Mouse (Mus musculus) erythroblast, adult 5-6 weeks (primary cell): ENCODE measurements around the gene Mmd. TPM values are rescaled to one million over a fixed set of nuclear protein-coding genes. Genes with fewer than 3 reads are reported as not detected.
"Not testable (repeated sequence)": the region's sequence is repeated elsewhere in the genome, so short reads cannot be mapped to it uniquely, and the experiment has no call there.

Source experiments
- ATAC-seq: replicated peaks from 2 replicates; pipeline ENCODE4 v1.8.0; 2016; ENCODE audit warnings: moderate number of reproducible peaks, mild to moderate bottlenecking, moderate TSS enrichment, inconsistent platforms; ENCODE audit not compliant: poor library complexity, low FRiP score, severe bottlenecking
- total RNA-seq, 2 experiments: library from RNA; stranded (forward) in 1 of 2; stranded (reverse) in 1 of 2; fragments of 150-400 nt in 1 of 2; fragments of 200-764, 138-1000 nt in 1 of 2; gene quantifications; 2 replicates each; pipeline versions ENCODE4 v1.2.3 to v1.2.4; 2015 to 2017; ENCODE audit warnings: low replicate concordance in 2 of 2

Gene Mmd
- total RNA-seq, 2 experiments from 2014 or later = 2.6 to 5.6 TPM

- ATAC-seq = no peak
Measured at GRCm38 (mm10) chr11:90280069-90280468, 30.8 kb downstream of the Mmd start.

DNA sequence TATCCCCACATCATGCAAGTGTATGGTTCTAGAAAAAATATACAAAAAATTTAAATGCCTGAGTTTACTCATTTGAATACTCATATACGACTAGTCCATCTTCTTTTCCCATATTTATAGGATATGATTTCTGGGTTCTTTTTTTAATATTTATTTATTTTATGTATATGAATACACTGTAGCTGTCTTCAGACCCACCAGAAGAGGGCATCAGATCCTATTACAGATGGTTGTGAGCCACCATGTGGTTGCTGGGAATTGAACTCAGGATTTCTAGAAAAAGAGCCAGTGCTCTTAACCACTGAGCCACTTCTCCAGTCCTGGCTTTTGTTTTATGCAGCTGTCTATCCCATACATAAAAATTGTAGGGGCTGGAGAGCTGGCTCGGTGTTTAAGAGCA is 32.7 kb downstream of the Mmd start:
- ATAC-seq = not testable (repeated sequence)

- ATAC-seq = no peak
Measured at GRCm38 (mm10) chr11:90283159-90283558, 33.9 kb downstream of the Mmd start.

DNA sequence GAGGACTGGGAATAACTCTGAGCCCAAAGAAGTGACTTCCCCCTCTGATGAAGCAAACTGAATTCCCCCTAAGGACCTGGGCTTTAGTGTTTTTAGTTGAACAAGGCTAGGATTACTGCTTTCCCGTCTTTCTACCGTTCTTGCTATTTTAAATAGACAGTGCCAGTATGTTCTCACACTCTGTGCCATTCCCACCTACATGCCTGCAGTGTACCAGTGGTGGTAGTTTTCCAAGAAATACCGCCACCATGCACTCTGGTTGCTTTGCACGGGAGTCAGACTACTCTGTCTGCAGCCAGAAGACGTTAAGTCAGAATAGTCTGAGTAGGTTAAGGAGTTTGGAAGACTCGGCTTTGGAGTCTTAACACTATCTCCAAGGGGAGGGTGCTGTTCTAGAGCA is 34.3 kb downstream of the Mmd start:
- ATAC-seq = no peak

GRCm38 (mm10) chr11:90284079-90284478 is 34.8 kb downstream of the Mmd start:
- no peak for ATAC-seq

- no peak for ATAC-seq
Measured at GRCm38 (mm10) chr11:90284623-90285022, 35.4 kb downstream of the Mmd start.

DNA sequence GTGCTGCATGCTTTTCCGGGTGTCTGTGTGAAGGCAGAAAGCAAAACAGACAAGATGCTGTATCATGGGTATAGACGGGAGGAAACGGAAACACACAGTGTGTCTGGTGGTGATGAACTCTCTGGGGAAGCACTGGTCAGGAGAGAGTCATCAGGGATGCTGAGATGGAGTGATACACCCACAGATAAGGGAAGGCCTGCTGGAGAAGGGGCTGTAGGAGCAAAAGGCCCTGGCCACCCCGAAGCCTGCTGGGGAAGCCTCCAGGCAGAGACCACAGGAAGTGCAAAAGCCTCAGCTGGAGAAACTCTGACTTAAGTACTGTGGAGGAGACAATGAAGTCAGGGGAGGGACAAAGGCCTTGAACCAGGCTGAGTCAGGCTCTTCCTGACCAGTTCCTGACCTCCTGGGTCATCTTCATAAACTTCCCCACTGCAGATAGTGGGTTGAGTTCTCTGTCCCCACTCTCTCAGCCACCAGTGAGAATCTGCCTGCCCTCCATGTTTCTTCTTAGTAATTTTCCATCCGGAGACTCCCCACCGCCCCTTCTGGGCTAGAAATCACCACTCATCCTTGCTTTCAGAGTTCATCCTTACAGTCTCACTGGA is 37.4 kb downstream of the Mmd start:
- no peak for ATAC-seq

- ATAC-seq = no peak
Measured at GRCm38 (mm10) chr11:90291156-90291555, 41.9 kb downstream of the Mmd start.

DNA sequence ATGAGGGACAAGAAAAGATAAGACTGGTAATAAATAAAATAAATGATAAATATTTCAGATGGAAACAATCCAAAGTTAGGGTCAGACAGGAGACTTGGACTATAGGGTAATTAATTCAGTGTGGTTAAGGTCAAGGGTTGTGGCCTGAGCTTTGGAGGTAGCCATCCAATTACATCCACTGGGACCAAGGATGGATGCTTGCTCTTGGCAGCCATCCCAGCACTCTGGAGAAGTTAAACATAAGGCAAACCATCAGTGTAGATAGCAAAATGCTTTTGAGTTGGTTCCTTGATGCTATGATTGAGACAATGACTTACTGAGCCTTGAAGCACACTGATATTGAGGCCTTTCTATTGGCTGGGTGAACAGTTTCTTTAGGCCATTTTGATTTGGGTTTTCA is 43.5 kb downstream of the Mmd start:
- no peak for ATAC-seq

DNA sequence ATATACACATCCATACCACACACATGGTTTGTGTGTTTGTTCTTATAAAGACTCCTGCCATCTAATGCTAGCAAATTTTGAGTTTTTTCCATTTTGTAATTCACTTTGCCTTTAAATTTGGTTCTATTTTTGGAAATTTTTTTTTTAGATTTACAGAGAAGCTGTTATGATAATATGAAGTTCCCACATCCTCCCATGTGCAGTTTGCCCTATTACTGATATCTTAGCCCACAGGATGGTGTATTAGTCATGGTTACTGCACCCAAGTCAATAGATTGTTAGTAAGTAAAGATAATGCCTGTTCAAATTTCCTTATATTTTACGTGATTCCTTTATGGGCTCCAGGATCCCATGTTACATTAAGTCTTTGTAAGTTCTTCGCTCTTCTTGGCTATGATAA is 45.4 kb downstream of the Mmd start:
- no peak for ATAC-seq

DNA sequence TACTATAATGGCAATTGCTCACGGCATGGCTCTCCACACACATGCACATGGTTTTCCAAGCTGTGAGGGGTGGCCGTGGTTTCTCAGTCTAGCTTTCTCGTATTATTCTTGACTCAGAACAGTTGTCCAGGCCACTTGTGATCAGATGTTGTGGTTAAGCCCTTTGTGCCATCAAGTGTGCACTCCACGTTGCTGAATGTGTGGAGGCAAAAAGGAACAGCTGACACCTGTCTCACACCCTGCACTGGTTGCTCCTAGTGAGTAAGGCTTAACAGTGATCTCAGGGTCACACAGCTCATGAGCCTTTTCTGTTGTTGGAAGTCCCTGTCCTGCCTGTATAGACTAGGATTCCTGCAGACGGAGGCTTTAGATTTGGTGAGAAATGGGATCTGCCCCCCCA is 56.8 kb downstream of the Mmd start:
- no peak for ATAC-seq

DNA sequence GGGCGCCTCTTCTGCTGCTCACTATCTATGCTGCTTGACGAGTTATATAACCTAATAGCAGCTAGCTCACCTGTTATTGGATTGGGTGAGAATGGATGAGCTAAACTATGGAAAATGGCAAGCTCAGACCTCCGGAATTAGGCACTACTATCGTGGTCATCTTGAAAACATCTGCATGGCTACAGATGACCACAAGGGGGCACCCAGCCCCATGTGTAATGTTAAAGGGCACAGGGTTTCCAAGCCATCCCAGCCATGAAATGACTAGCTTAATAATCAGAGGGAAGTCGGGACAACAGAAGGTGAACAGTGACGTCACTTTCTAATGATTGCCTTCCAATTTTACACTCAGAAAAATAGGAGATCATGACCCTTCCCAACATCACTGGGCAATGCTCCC is 57.7 kb downstream of the Mmd start:
- peak; percentile 64; the same call in 1 of the 2 replicates for ATAC-seq

- no peak for ATAC-seq
Measured at GRCm38 (mm10) chr11:90314606-90315005, 65.3 kb downstream of the Mmd start.

DNA sequence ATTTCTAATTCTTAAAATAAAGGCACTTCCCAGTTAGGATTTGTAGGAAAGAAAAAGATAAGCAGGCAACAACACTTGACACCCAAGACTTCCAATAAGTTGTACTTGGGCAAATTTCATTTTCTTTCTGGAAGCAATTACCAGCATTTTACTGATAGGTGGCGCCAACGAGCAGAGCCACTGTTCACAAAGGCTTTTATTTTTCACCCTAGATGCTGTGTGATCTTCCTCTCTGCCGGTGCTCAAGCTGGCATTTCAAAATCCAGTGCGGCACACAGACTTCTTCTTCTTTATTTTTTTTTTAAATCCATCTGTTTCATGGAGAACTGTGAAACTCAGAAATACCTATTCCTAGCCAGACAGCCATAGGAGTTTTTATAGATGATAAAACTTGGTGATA is 68.2 kb downstream of the Mmd start:
- no peak for ATAC-seq

- ATAC-seq = no peak
Measured at GRCm38 (mm10) chr11:90320922-90321321, 71.7 kb downstream of the Mmd start.

GRCm38 (mm10) chr11:90324597-90324996 is 75.3 kb downstream of the Mmd start:
- no peak for ATAC-seq

DNA sequence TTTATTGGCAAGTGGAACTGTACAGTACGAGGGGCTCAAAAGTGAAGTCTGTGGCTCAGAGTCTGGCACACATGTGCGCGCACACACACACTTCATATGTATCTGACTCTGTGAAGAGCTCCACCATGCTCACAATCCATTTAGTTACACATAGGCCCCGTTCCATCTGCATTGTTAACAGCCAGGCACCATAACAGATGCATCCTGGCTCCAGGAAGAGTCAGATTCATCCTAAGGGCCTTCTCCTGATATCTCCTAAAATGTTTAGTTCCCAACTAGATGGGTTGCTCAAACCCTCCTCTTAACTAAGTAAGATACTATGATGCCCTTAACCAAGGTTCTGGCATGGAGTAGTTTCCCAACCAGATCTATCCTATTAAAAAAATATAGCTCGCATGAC is 76.9 kb downstream of the Mmd start:
- ATAC-seq = no peak

DNA sequence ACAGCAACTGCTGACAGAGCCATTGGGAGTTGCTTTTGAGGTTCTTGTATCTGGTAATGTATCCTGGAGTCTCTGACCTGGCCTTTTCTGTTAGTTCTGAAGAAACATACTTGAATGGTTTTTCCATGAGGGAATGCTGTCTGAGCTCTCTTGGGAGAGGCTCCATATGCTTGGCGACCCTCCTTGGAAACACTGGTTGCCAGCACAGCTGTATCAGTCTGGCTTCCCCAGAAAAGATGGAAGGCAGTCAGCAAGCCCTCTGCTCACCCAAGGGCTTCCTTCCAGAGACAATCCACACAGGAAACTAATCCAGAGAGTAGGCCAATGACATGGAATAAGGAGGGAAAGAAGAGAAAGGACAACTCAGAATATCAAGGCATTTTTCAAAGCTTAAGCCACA is 77.6 kb downstream of the Mmd start:
- no peak for ATAC-seq
